Mouse (Mus musculus) heart, postnatal 0 days (tissue): ENCODE results near the gene Slc9a9. TPM values are rescaled to one million over a fixed set of nuclear protein-coding genes. Genes with fewer than 3 reads are reported as not detected.

Experiments
- ATAC-seq: fragments of 200-750 bp; cut with Nextera tagmentation; 2 replicates; pipeline ENCODE4 v1.8.0; 2017; ENCODE audit warnings: low read depth, moderate number of reproducible peaks, moderate library complexity; ENCODE audit not compliant: insufficient read depth
- DNase-seq: peaks from one replicate; pipeline ENCODE4 v3.0.0-alpha.2; 2016; ENCODE audit warnings: low spot score
- H3K27ac ChIP-seq: fragments of 300-500 bp; sonication (generic); 2 replicates; pipeline ENCODE4 v1.5.1; 2014; ENCODE audit warnings: low read depth, mild to moderate bottlenecking
- H3K27me3 ChIP-seq: fragments of 300-500 bp; sonication (generic); 2 replicates; pipeline ENCODE4 v1.6.1; 2014; ENCODE audit warnings: low read length, mixed read lengths; ENCODE audit not compliant: control insufficient read depth, insufficient read depth
- H3K36me3 ChIP-seq: fragments of 300-500 bp; sonication (generic); replicated peaks from 2 replicates; pipeline ENCODE4 v1.6.1; 2014; ENCODE audit warnings: low read length, mixed read lengths; ENCODE audit not compliant: control insufficient read depth, insufficient read depth
- H3K4me1 ChIP-seq: fragments of 300-500 bp; sonication (generic); 2 replicates; pipeline ENCODE4 v1.6.1; 2014; ENCODE audit warnings: antibody characterized with exemption; ENCODE audit not compliant: control insufficient read depth, insufficient read depth
- H3K4me2 ChIP-seq: fragments of 300-500 bp; sonication (generic); 2 replicates; pipeline ENCODE4 v1.6.1; 2014; ENCODE audit warnings: low read depth, mild to moderate bottlenecking, low read length, moderate library complexity
- H3K4me3 ChIP-seq: fragments of 300-500 bp; sonication (generic); 2 replicates; pipeline ENCODE4 v1.5.1; 2014; ENCODE audit warnings: low read depth, low read length
- H3K9ac ChIP-seq: fragments of 300-500 bp; sonication (generic); replicated peaks from 2 replicates; pipeline ENCODE4 v1.6.1; 2014; ENCODE audit warnings: low read depth, low read length, mixed read lengths
- H3K9me3 ChIP-seq: fragments of 300-500 bp; sonication (generic); replicated peaks from 2 replicates; pipeline ENCODE4 v1.6.1; 2016; ENCODE audit warnings: low read length; ENCODE audit not compliant: control insufficient read depth
- CTCF ChIP-seq: IDR thresholded peaks from 2 replicates; pipeline ENCODE4 v1.5.1; 2016; ENCODE audit warnings: antibody characterized with exemption, control low read depth, low read depth
- EP300 ChIP-seq: IDR thresholded peaks from 2 replicates; pipeline ENCODE4 v1.6.1; 2016; ENCODE audit warnings: antibody characterized with exemption, low read depth
- WGBS: fragments of 180-500 bp; shearing (Covaris S2); extraction: QIAGEN DNeasy Blood & Tissue Kit; methylation state at CpG from one replicate; pipeline ENCODE4 v1.1.7; 2014; 5-methylcytosine and 5-hydroxymethylcytosine counted together
- polyA plus RNA-seq: library from polyadenylated mRNA; unstranded; fragments of >200 nt; fragmentation: Nextera tagmentation; extraction: Ambion mirVana; gene quantifications from 2 replicates; pipeline ENCODE4 v1.2.1, GENCODE M21; 2015
- total RNA-seq: library from RNA; depleted of rRNA; stranded (reverse); fragments of >200 nt; gene quantifications from 2 replicates; pipeline ENCODE4 v1.2.3, GENCODE M21; 2014; ENCODE audit warnings: low replicate concordance

Slc9a9 gene
- total and polyA plus RNA-seq, 2 experiments from 2014 or later: 1.9 to 7.1 TPM

DNA sequence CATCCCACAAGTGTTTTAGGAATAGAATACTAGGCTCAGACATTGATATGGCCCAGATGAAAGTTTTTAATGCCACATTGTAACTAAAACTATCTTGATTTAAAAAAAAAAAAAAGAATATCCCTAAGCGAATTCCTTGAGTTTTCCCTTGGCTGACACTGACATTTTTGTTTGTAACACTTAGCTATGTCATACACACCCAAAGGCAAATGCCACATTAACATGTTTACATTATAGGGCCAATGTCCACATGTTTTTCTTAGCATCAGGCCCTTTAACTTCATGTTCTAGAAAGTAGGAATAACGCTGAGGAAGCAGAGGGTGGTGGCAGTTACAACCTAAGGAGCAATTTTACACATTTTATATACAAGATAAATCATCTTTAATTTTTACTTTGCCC, 458.1 kb downstream of the Slc9a9 start:
- DNase-seq (no peak), ATAC-seq (no peak)
- no peak for TF ChIP-seq EP300
- no peak for TF ChIP-seq CTCF
- no peaks in the 10 kb centered on the region for H3K36me3 ChIP-seq
- H3K4me3 ChIP-seq: no peak overlapping the region
- H3K9ac ChIP-seq: no peak overlapping the region
- H3K9me3 ChIP-seq: no peaks in the 10 kb centered on the region
- no peak overlapping the region for H3K4me2 ChIP-seq
- 68% methylated on average over 2 of the region's 2 CpGs for WGBS
- H3K27ac ChIP-seq: no peak overlapping the region
- no peaks in the 10 kb centered on the region for H3K27me3 ChIP-seq
- H3K4me1 ChIP-seq: no peaks in the 10 kb centered on the region

DNA sequence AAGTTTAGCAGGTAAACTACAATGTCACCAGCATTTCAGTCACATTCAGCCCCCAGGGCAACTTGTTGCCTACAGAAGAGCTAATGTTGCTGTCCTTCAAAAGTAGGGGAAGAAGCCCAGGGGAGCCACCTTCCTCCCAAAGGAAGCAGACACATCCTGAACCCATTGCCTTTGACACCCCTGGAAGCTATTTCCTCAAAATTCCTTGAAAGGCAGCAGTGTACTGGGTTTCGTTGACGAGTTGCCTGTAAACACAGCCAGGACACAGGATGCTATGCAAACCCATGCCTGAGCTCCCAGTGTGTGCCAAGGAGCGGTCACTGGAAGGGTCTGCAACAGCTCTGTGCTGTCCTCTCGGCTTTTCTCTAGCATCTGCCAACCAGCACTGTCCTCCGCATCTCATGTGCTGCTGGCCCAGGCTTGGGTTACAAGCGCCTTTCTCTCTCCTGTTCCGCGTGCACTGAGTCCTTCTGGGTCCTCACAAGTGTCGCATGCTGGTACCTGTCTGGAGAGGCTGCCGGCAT, 479.6 kb downstream of the Slc9a9 start:
- no peak overlapping the region for H3K4me2 ChIP-seq
- TF ChIP-seq EP300 (no peak), CTCF (no peak)
- H3K36me3 ChIP-seq: no peaks in the 10 kb centered on the region
- H3K27me3 ChIP-seq: no peaks in the 10 kb centered on the region
- no peaks in the 10 kb centered on the region for H3K4me1 ChIP-seq
- DNase-seq (no peak), ATAC-seq (no peak)
- WGBS: 78% methylated on average over 10 of the region's 10 CpGs
- H3K9me3 ChIP-seq: no peaks in the 10 kb centered on the region
- H3K9ac ChIP-seq: no peak overlapping the region
- H3K27ac ChIP-seq: no peak overlapping the region
- no peak overlapping the region for H3K4me3 ChIP-seq

DNA sequence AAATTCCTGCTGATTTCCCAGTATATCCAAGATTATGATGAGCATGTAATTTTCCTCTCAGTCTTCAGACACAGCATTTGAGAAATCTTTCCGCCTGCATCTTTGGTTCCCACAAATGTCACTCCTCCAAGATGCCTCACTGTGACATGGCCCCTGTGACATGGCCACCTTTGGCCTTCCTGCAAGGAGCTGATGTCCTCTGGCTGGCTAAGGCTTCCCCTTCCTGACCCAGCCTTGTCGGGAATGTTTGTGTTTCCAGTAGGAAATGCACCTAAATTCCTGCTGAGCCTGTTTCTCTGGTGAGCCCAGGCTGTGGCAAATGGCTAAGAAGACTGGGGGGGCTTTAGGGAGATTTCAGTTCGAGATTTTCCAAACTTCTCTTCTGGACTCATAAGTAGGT, 480.4 kb downstream of the Slc9a9 start:
- Histone ChIP-seq H3K9me3 (no peaks in the 10 kb centered on the region), H3K27me3 (no peaks in the 10 kb centered on the region), H3K9ac (no peak overlapping the region), H3K4me1 (no peaks in the 10 kb centered on the region), H3K36me3 (no peaks in the 10 kb centered on the region), H3K27ac (no peak overlapping the region), H3K4me3 (no peak overlapping the region), H3K4me2 (no peak overlapping the region)
- 31% methylated on average over 3 of the region's 3 CpGs for WGBS
- no peak for ATAC-seq
- TF ChIP-seq CTCF: no peak
- no peak for DNase-seq

DNA sequence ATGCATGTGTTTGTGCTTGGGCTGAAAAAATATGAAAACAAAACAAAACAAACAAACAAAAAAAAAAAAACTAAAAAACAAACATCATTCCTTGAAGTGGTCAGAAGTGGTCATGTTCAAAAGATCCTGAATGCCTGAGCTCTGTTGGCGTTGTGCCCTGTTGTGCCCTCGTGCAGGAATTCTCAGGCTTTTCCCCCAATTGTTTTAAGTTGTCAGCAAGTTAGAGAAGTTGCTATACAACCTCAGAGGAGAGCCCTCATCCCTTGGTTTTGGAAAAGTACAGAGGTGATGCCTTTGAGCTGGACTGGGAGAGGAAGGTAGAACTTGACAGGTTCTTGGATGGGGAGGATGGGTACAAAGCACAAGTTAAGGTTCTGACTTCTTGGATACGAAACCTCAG, 480.9 kb downstream of the Slc9a9 start:
- Histone ChIP-seq H3K27me3 (no peaks in the 10 kb centered on the region), H3K4me3 (no peak overlapping the region), H3K4me1 (no peaks in the 10 kb centered on the region), H3K9me3 (no peaks in the 10 kb centered on the region), H3K36me3 (no peaks in the 10 kb centered on the region), H3K9ac (no peak overlapping the region), H3K27ac (no peak overlapping the region), H3K4me2 (no peak overlapping the region)
- WGBS: 60% methylated on average over 3 of the region's 3 CpGs
- TF ChIP-seq CTCF: no peak
- no peak for TF ChIP-seq EP300
- DNase-seq (no peak), ATAC-seq (no peak)

DNA sequence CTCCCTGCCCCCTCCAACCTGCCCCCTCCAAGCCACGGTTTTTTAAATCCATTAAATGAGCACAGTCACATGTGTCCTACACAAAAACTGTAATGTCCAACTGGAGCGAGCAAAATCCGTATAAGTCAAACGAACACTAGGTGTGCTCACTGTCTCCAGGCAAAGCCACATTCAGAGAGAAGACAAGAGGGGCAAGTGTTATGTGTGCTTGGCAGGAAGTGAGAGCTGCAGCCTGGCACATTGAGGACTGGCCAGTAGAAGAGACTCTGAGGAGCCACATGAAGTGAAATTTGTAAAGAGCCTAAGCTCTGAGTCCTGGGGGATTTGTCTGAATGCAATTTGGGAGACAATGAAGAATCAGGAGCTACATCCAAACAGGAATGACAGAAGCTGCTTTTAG, 481.3 kb downstream of the Slc9a9 start:
- 71% methylated on average over 4 of the region's 4 CpGs for WGBS
- Histone ChIP-seq H3K9ac (no peak overlapping the region), H3K27ac (no peak overlapping the region), H3K36me3 (no peaks in the 10 kb centered on the region), H3K4me3 (no peak overlapping the region), H3K9me3 (no peaks in the 10 kb centered on the region), H3K4me1 (no peaks in the 10 kb centered on the region), H3K4me2 (no peak overlapping the region), H3K27me3 (no peaks in the 10 kb centered on the region)
- ATAC-seq (no peak), DNase-seq (no peak)
- no peak for TF ChIP-seq CTCF
- TF ChIP-seq EP300: no peak

DNA sequence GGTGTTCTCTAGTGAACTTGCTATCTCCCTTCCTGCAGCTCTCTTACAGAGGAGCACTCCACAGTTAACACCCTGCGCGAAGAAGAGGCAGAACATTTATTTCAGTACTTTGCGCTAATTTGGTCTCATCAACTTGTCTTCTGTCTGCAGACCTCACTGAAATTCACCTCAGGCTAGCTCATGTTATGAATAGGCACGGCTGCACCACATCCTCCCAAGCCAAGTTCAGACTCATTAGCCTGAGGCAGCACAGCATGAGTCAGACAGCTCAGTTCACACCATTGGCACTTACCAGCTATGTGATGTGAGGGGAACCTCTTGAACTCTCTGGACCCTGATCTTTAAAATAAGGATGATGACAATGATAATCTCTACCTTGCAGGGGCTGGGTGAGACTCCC, 482.0 kb downstream of the Slc9a9 start:
- no peak for DNase-seq
- H3K4me1 ChIP-seq: no peaks in the 10 kb centered on the region
- no peak for ATAC-seq
- no peaks in the 10 kb centered on the region for H3K9me3 ChIP-seq
- no peak overlapping the region for H3K9ac ChIP-seq
- WGBS: 55% methylated on average over 4 of the region's 4 CpGs
- H3K27me3 ChIP-seq: no peaks in the 10 kb centered on the region
- no peak overlapping the region for H3K4me3 ChIP-seq
- no peak overlapping the region for H3K4me2 ChIP-seq
- TF ChIP-seq CTCF (no peak), EP300 (no peak)
- H3K27ac ChIP-seq: no peak overlapping the region
- no peaks in the 10 kb centered on the region for H3K36me3 ChIP-seq
